Mouse (Mus musculus) testis, postnatal 10 days (tissue): ENCODE results near the gene Cd22.

ENCODE experiments used
- DNase-seq: peaks from one replicate; pipeline ENCODE4 v3.0.0; 2021; ENCODE audit warnings: low spot score

Gene Cd22

GRCm38 (mm10) chr7:30820131-30820530 is 60.0 kb downstream of the Cd22 start:
- no peak for DNase-seq
